Mouse (Mus musculus): ENCODE results near the gene Sgo1.

DNA sequence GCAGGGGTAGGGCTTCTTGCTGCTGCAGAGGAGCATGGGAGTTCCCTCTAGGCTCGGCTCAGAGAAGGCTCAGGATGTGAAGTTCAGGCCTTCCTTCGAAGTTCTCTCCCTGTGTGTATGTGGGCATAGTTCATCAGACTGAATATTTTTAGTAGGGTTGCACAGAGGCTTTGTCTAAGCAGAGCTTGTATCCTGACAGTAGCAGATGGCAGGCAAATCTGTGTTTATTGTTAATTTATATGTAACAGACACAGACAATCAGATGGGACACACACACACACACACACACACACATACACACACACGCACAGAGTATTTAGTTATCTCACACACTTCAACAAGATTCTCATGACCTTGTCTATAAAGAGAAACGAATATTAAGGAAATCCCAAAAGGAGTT lies 34.5 kb downstream of the Sgo1 start:
- no peak for TF ChIP-seq CTCF (IDR thresholded peaks at IDR 0.05; ENCODE audit: low read depth)
- no peak for TF ChIP-seq EP300 (optimal IDR thresholded peaks at IDR 0.05)
